Mouse (Mus musculus): Measurements from ENCODE around the gene Ncbp2. TPM values are rescaled to one million over a fixed set of nuclear protein-coding genes. Genes with fewer than 3 reads are reported as not detected.

The Ncbp2 gene
- polyA plus RNA-seq, 1 experiment: 32.6 TPM

- Histone ChIP-seq H3K36me3 (ENCODE audit: control insufficient read depth, insufficient read depth, low read length) (no peaks in the 10 kb centered on the region), H3K4me3 (ENCODE audit: control insufficient read depth, low read depth, low read length) (no peak overlapping the region), H3K27me3 (ENCODE audit: control insufficient read depth, insufficient read depth, low read length) (no peaks in the 10 kb centered on the region), H3K4me1 (ENCODE audit: control insufficient read depth, insufficient read depth, low read length) (no peaks in the 10 kb centered on the region; the same call in 1 of the 2 replicates), H3K27ac (ENCODE audit: control insufficient read depth, insufficient read depth, low read depth, low read length) (no peak overlapping the region)
- TF ChIP-seq POLR2A (IDR thresholded peaks at IDR 0.05; ENCODE audit: control insufficient read depth, low read depth, low read length) (no peak), CTCF (IDR thresholded peaks at IDR 0.05; ENCODE audit: control insufficient read depth, insufficient read depth, insufficient replicate concordance, low read depth, low read length) (no peak)
These were observed 41.4 kb upstream of the Ncbp2 start for GRCm38 (mm10) chr16:31906896-31907295.

- H3K4me3 ChIP-seq (ENCODE audit: control insufficient read depth, low read depth, low read length): no peak overlapping the region; the same call in 1 of the 2 replicates
These were observed 39.4 kb upstream of the Ncbp2 start for GRCm38 (mm10) chr16:31908959-31909358.

GRCm38 (mm10) chr16:31910281-31910847 lies 37.9 kb upstream of the Ncbp2 start:
- TF ChIP-seq CTCF (IDR thresholded peaks at IDR 0.05; ENCODE audit: control insufficient read depth, insufficient read depth, insufficient replicate concordance, low read depth, low read length): no peak
- no peak for TF ChIP-seq POLR2A (IDR thresholded peaks at IDR 0.05; ENCODE audit: control insufficient read depth, low read depth, low read length)
- no peaks in the 10 kb centered on the region for H3K27me3 ChIP-seq (ENCODE audit: control insufficient read depth, insufficient read depth, low read length)

More at GRCm38 (mm10) chr16:31908959-31909358, 39.4 kb upstream of the Ncbp2 start:
- TF ChIP-seq CTCF (IDR thresholded peaks at IDR 0.05; ENCODE audit: control insufficient read depth, insufficient read depth, insufficient replicate concordance, low read depth, low read length) (no peak), POLR2A (IDR thresholded peaks at IDR 0.05; ENCODE audit: control insufficient read depth, low read depth, low read length) (no peak)
- Histone ChIP-seq H3K4me1 (ENCODE audit: control insufficient read depth, insufficient read depth, low read length) (no peaks in the 10 kb centered on the region; the same call in 1 of the 2 replicates), H3K27ac (ENCODE audit: control insufficient read depth, insufficient read depth, low read depth, low read length) (no peak overlapping the region), H3K36me3 (ENCODE audit: control insufficient read depth, insufficient read depth, low read length) (no peaks in the 10 kb centered on the region), H3K27me3 (ENCODE audit: control insufficient read depth, insufficient read depth, low read length) (no peaks in the 10 kb centered on the region)

GRCm38 (mm10) chr16:31917776-31918175 lies 30.5 kb upstream of the Ncbp2 start:
- Histone ChIP-seq H3K36me3 (ENCODE audit: control insufficient read depth, insufficient read depth, low read length) (no peaks in the 10 kb centered on the region), H3K4me3 (ENCODE audit: control insufficient read depth, low read depth, low read length) (no peak overlapping the region), H3K27me3 (ENCODE audit: control insufficient read depth, insufficient read depth, low read length) (no peaks in the 10 kb centered on the region), H3K27ac (ENCODE audit: control insufficient read depth, insufficient read depth, low read depth, low read length) (no peak overlapping the region), H3K4me1 (ENCODE audit: control insufficient read depth, insufficient read depth, low read length) (peaks cover 6% of the 10 kb centered on the region)
- no peak for TF ChIP-seq POLR2A (IDR thresholded peaks at IDR 0.05; ENCODE audit: control insufficient read depth, low read depth, low read length)
- no peak for TF ChIP-seq CTCF (IDR thresholded peaks at IDR 0.05; ENCODE audit: control insufficient read depth, insufficient read depth, insufficient replicate concordance, low read depth, low read length)

More at GRCm38 (mm10) chr16:31910281-31910847, 37.9 kb upstream of the Ncbp2 start:
- Histone ChIP-seq H3K27ac (ENCODE audit: control insufficient read depth, insufficient read depth, low read depth, low read length) (no peak overlapping the region), H3K4me1 (ENCODE audit: control insufficient read depth, insufficient read depth, low read length) (no peaks in the 10 kb centered on the region; the same call in 1 of the 2 replicates), H3K36me3 (ENCODE audit: control insufficient read depth, insufficient read depth, low read length) (no peaks in the 10 kb centered on the region), H3K4me3 (ENCODE audit: control insufficient read depth, low read depth, low read length) (no peak overlapping the region)

- H3K27ac ChIP-seq (ENCODE audit: control insufficient read depth, insufficient read depth, low read depth, low read length): no peak overlapping the region
- peak overlapping the region; percentile 31 for H3K4me3 ChIP-seq (ENCODE audit: control insufficient read depth, low read depth, low read length)
- H3K27me3 ChIP-seq (ENCODE audit: control insufficient read depth, insufficient read depth, low read length): no peaks in the 10 kb centered on the region
- no peaks in the 10 kb centered on the region for H3K36me3 ChIP-seq (ENCODE audit: control insufficient read depth, insufficient read depth, low read length)
- no peak for TF ChIP-seq POLR2A (IDR thresholded peaks at IDR 0.05; ENCODE audit: control insufficient read depth, low read depth, low read length)
- peak; percentile 80; the same call in 1 of the 2 replicates for TF ChIP-seq CTCF (IDR thresholded peaks at IDR 0.05; ENCODE audit: control insufficient read depth, insufficient read depth, insufficient replicate concordance, low read depth, low read length)
- H3K4me1 ChIP-seq (ENCODE audit: control insufficient read depth, insufficient read depth, low read length): peaks cover 6% of the 10 kb centered on the region
These were observed 30.0 kb upstream of the Ncbp2 start for GRCm38 (mm10) chr16:31918248-31918724.

- no peaks in the 10 kb centered on the region for H3K36me3 ChIP-seq (ENCODE audit: control insufficient read depth, insufficient read depth, low read length)
- no peak for TF ChIP-seq CTCF (IDR thresholded peaks at IDR 0.05; ENCODE audit: control insufficient read depth, insufficient read depth, insufficient replicate concordance, low read depth, low read length)
- TF ChIP-seq POLR2A (IDR thresholded peaks at IDR 0.05; ENCODE audit: control insufficient read depth, low read depth, low read length): no peak
- no peaks in the 10 kb centered on the region for H3K4me1 ChIP-seq (ENCODE audit: control insufficient read depth, insufficient read depth, low read length)
- no peaks in the 10 kb centered on the region for H3K27me3 ChIP-seq (ENCODE audit: control insufficient read depth, insufficient read depth, low read length)
- no peak overlapping the region for H3K4me3 ChIP-seq (ENCODE audit: control insufficient read depth, low read depth, low read length)
- no peak overlapping the region for H3K27ac ChIP-seq (ENCODE audit: control insufficient read depth, insufficient read depth, low read depth, low read length)
These were observed 23.9 kb upstream of the Ncbp2 start for GRCm38 (mm10) chr16:31924368-31924767.

GRCm38 (mm10) chr16:31926091-31926490 lies 22.2 kb upstream of the Ncbp2 start:
- TF ChIP-seq POLR2A (IDR thresholded peaks at IDR 0.05; ENCODE audit: control insufficient read depth, low read depth, low read length) (no peak), CTCF (IDR thresholded peaks at IDR 0.05; ENCODE audit: control insufficient read depth, insufficient read depth, insufficient replicate concordance, low read depth, low read length) (no peak)

More at GRCm38 (mm10) chr16:31926091-31926490, 22.2 kb upstream of the Ncbp2 start:
- Histone ChIP-seq H3K27ac (ENCODE audit: control insufficient read depth, insufficient read depth, low read depth, low read length) (no peak overlapping the region), H3K4me1 (ENCODE audit: control insufficient read depth, insufficient read depth, low read length) (no peaks in the 10 kb centered on the region), H3K4me3 (ENCODE audit: control insufficient read depth, low read depth, low read length) (no peak overlapping the region), H3K36me3 (ENCODE audit: control insufficient read depth, insufficient read depth, low read length) (no peaks in the 10 kb centered on the region), H3K27me3 (ENCODE audit: control insufficient read depth, insufficient read depth, low read length) (no peaks in the 10 kb centered on the region)

All from testis, adult 2 months (tissue).